Mouse (Mus musculus) lung, adult 2 months (tissue): ENCODE data around the gene Prkar1a.

Experiments
- CTCF ChIP-seq: fragments of 200-500 bp; IDR thresholded peaks from 2 replicates; pipeline ENCODE4 v1.5.1; 2011; ENCODE audit warnings: mild to moderate bottlenecking, low read length, control low read depth; ENCODE audit not compliant: insufficient read depth
- POLR2A ChIP-seq: fragments of 200-500 bp; IDR thresholded peaks from 2 replicates; pipeline ENCODE4 v1.6.1; 2011; ENCODE audit warnings: low read depth, mild to moderate bottlenecking, control low read depth, low read length, borderline replicate concordance; ENCODE audit errors: extremely low read depth

DNA sequence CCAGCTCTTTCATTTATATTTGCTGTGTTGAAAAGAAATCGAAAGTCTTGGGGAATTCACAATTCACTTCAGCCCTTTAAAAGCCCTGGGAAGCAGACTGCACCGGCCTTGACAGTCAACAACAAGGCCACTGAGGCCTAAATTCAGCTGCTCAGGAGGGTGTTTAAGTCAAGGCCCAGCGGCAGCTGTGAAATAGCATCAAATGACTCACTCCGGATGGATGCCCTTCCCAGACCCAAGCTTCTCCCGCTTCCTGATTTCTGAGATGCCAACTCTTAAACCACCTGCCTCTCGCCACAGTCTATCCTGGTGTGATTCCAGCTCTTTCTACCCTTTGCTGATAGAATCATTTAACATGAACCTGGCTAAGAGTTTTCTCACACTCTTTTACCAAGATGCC, 28.8 kb upstream of the Prkar1a start:
- TF ChIP-seq CTCF (no peak), POLR2A (no peak)
